Mouse (Mus musculus) heart, postnatal 0 days (tissue): ENCODE measurements at regions not wholly inside any gene's neighbourhood (a gene's known extent, or its start where the extent isn't known, plus 50 kb on each side); places are given as distances from the start of the nearest gene placed in this dataset.
A peak's percentile ranks its signal among the peaks of the same experiment; 100 is the strongest.

Experiments
- ATAC-seq: fragments of 200-750 bp; cut with Nextera tagmentation; 2 replicates; pipeline ENCODE4 v1.8.0; 2017; ENCODE audit warnings: low read depth, moderate number of reproducible peaks, moderate library complexity; ENCODE audit not compliant: insufficient read depth
- DNase-seq: peaks from one replicate; pipeline ENCODE4 v3.0.0-alpha.2; 2016; ENCODE audit warnings: low spot score
- H3K27ac ChIP-seq: fragments of 300-500 bp; sonication (generic); 2 replicates; pipeline ENCODE4 v1.5.1; 2014; ENCODE audit warnings: low read depth, mild to moderate bottlenecking
- H3K27me3 ChIP-seq: fragments of 300-500 bp; sonication (generic); 2 replicates; pipeline ENCODE4 v1.6.1; 2014; ENCODE audit warnings: low read length, mixed read lengths; ENCODE audit not compliant: control insufficient read depth, insufficient read depth
- H3K36me3 ChIP-seq: fragments of 300-500 bp; sonication (generic); replicated peaks from 2 replicates; pipeline ENCODE4 v1.6.1; 2014; ENCODE audit warnings: low read length, mixed read lengths; ENCODE audit not compliant: control insufficient read depth, insufficient read depth
- H3K4me1 ChIP-seq: fragments of 300-500 bp; sonication (generic); 2 replicates; pipeline ENCODE4 v1.6.1; 2014; ENCODE audit warnings: antibody characterized with exemption; ENCODE audit not compliant: control insufficient read depth, insufficient read depth
- H3K4me2 ChIP-seq: fragments of 300-500 bp; sonication (generic); 2 replicates; pipeline ENCODE4 v1.6.1; 2014; ENCODE audit warnings: low read depth, mild to moderate bottlenecking, low read length, moderate library complexity
- H3K4me3 ChIP-seq: fragments of 300-500 bp; sonication (generic); 2 replicates; pipeline ENCODE4 v1.5.1; 2014; ENCODE audit warnings: low read depth, low read length
- H3K9ac ChIP-seq: fragments of 300-500 bp; sonication (generic); replicated peaks from 2 replicates; pipeline ENCODE4 v1.6.1; 2014; ENCODE audit warnings: low read depth, low read length, mixed read lengths
- H3K9me3 ChIP-seq: fragments of 300-500 bp; sonication (generic); replicated peaks from 2 replicates; pipeline ENCODE4 v1.6.1; 2016; ENCODE audit warnings: low read length; ENCODE audit not compliant: control insufficient read depth
- CTCF ChIP-seq: IDR thresholded peaks from 2 replicates; pipeline ENCODE4 v1.5.1; 2016; ENCODE audit warnings: antibody characterized with exemption, control low read depth, low read depth
- EP300 ChIP-seq: IDR thresholded peaks from 2 replicates; pipeline ENCODE4 v1.6.1; 2016; ENCODE audit warnings: antibody characterized with exemption, low read depth
- WGBS: fragments of 180-500 bp; shearing (Covaris S2); extraction: QIAGEN DNeasy Blood & Tissue Kit; methylation state at CpG from one replicate; pipeline ENCODE4 v1.1.7; 2014; 5-methylcytosine and 5-hydroxymethylcytosine counted together

DNA sequence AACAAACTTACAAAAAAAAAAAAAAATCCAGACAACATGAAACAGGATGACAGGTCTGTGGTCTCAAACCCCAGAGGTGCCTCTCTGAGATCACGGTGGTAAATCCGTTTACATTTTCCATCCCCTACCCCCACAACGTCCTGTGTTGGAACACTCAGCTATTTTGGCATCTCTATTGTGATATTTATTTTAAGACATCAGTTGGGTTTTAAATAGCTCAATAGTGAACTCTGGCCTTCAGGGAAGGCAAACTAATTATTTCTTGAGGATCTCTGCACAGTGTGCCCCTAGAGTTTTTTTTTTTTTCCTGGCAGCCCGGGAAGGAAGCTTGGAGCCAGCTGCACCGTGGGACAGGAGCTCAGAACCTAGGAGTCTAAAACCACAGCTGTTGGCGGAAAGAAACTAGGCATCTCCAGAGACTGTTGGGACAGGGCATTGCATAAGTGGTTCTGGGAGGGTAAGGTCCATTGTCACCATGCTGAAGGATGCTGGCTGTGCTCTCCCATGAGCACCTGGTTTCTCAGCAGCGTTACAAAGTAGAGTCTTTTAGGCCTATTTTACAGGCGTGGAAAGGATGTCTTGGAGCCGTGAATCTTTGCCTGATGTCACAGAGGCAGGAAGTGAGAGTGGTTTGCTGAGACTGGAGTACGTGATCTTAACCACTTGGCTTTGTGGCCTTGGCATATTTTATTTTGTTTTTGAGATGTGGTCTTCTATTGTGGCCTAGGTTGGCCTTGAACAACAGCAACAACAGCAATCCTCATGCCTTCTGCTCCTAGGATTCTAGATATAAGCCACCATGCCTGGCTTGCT is 211.3 kb downstream of the Nucb2 start:
- no peak overlapping the region for H3K4me3 ChIP-seq
- H3K9me3 ChIP-seq: no peaks in the 10 kb centered on the region
- no peak for DNase-seq
- H3K27ac ChIP-seq: peak overlapping the region; percentile 49
- no peak overlapping the region for H3K4me2 ChIP-seq
- H3K4me1 ChIP-seq: 0 out of 2 replicates have a peak, but pooled peaks cover 3% of the 10 kb centered on the region
- no peak for TF ChIP-seq CTCF
- peak; percentile 81 for TF ChIP-seq EP300
- H3K9ac ChIP-seq: no peak overlapping the region
- 38% methylated on average over 10 of the region's 10 CpGs for WGBS
- peak; percentile 63 for ATAC-seq
- no peaks in the 10 kb centered on the region for H3K36me3 ChIP-seq
- H3K27me3 ChIP-seq: no peaks in the 10 kb centered on the region

DNA sequence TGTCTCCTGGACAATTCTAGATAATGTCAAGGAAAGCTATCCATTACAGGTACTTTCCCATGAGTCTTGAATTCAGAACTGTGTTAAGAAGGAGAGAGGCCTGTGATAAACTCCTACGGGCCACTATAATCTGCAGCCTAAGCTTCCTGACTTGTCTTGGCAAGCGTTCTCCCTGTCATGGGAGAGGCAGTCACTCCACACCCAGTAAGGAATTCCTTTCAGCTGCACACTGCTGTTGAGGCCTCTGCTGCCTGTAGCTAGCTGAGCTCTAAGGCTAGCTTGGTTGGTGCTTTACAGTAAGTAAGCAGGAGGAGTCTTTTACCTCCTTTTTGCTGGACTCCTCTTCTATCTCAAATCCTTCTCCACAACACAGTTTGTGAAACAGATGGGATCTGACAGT is 224.2 kb downstream of the Nucb2 start:
- 5% methylated on average over 2 of the region's 2 CpGs for WGBS
- Histone ChIP-seq H3K27me3 (no peaks in the 10 kb centered on the region), H3K36me3 (no peaks in the 10 kb centered on the region), H3K4me3 (no peak overlapping the region), H3K9me3 (no peaks in the 10 kb centered on the region), H3K4me1 (no peaks in the 10 kb centered on the region; the same call in 1 of the 2 replicates), H3K4me2 (no peak overlapping the region), H3K9ac (no peak overlapping the region), H3K27ac (0 out of 2 replicates have a peak overlapping the region, but pooled peaks have one; percentile 31)
- TF ChIP-seq EP300 (no peak), CTCF (no peak)
- ATAC-seq (peak; percentile 81), DNase-seq (peak; percentile 38)

DNA sequence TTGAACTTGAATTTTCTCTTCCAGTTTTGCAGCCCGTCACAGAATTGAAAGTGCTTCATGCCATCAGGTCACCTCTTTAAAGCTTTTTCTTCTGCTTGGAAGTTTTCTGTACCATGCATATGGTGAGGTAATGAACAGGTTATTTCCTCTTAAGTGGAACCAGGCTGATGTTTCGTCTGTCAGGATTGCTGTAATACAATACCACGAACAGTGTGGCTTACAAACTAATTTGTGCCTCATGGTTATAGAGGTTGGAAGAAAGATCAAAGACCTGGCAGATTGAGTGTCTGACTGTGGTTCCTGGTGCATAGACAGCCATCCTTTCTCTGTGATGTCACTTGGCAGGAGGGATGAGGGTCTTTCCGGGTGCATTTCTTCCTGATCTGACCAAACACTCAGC is 225.6 kb downstream of the Nucb2 start:
- Histone ChIP-seq H3K4me1 (no peaks in the 10 kb centered on the region; the same call in 1 of the 2 replicates), H3K9ac (no peak overlapping the region), H3K36me3 (no peaks in the 10 kb centered on the region), H3K27me3 (no peaks in the 10 kb centered on the region), H3K4me2 (no peak overlapping the region), H3K27ac (no peak overlapping the region), H3K9me3 (no peaks in the 10 kb centered on the region), H3K4me3 (no peak overlapping the region)
- no peak for TF ChIP-seq CTCF
- no peak for TF ChIP-seq EP300
- WGBS: 75% methylated on average over 4 of the region's 4 CpGs
- DNase-seq (no peak), ATAC-seq (no peak)

DNA sequence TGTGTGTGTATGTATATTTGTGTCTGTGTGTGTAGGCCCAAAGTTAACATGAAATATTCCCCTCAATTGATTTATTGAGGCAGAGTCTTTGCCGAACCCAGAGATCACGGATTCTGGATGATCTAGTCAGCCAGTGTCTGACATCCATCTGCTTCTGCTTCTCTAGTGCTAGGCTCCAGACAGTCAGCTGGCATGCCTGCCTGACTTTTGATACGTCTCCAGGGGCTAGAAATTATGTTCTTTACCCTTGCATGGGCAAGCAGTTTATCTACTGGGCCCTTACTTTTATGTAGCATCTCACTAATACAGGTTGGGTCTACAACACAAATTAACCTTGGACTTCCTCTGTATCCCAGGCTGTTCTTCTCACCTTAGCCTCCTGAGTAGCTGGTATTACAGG is 231.5 kb downstream of the Nucb2 start:
- H3K9me3 ChIP-seq: no peaks in the 10 kb centered on the region
- H3K4me3 ChIP-seq: no peak overlapping the region
- no peaks in the 10 kb centered on the region for H3K27me3 ChIP-seq
- DNase-seq: no peak
- no peak for ATAC-seq
- TF ChIP-seq CTCF (no peak), EP300 (no peak)
- H3K36me3 ChIP-seq: no peaks in the 10 kb centered on the region
- H3K4me2 ChIP-seq: no peak overlapping the region
- 71% methylated on average over 3 of the region's 3 CpGs for WGBS
- H3K9ac ChIP-seq: no peak overlapping the region
- no peak overlapping the region for H3K27ac ChIP-seq
- no peaks in the 10 kb centered on the region for H3K4me1 ChIP-seq

DNA sequence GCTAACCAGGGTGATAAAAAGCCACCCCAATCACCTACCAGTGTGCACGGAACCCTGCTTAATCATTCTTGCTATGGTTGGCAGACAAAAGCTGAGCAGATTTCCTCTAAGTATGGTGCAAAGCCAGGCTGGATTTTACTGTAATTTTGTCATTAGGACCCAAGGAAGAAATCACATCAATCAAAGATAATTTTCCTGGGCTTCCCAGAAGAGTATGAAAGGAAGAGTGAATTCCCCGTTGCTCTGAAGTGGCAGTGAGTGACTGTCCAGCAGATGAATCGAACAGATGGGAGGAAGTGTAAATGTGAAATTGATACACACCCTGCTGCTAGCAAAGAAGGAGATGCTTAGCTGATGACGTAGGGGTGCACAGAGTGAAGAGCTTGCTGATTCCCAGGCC is 232.2 kb downstream of the Nucb2 start:
- no peaks in the 10 kb centered on the region for H3K4me1 ChIP-seq
- ATAC-seq (no peak), DNase-seq (no peak)
- H3K4me2 ChIP-seq: no peak overlapping the region
- H3K27ac ChIP-seq: no peak overlapping the region
- no peaks in the 10 kb centered on the region for H3K9me3 ChIP-seq
- no peak for TF ChIP-seq EP300
- TF ChIP-seq CTCF: no peak
- H3K36me3 ChIP-seq: no peaks in the 10 kb centered on the region
- H3K9ac ChIP-seq: no peak overlapping the region
- WGBS: 57% methylated on average over 4 of the region's 4 CpGs
- no peaks in the 10 kb centered on the region for H3K27me3 ChIP-seq
- H3K4me3 ChIP-seq: no peak overlapping the region

DNA sequence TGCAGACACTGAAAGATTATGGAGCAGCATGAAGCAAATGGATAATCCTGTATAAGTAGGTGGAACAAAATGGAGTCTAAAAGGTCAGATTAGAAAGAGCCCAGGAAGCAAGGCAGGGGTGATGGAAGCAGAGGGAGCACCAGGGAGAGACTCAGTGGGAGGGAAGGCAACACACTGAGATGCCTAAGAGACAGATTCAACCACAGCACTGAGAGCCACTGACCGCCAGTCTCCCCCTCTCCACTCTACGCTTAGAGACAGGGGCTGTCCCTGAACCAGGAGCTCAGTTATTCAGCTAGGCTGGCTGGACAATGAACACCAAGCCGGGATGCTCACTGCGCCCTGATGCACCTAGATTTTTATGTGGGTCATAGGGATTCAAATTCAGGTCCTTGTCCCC is 233.8 kb downstream of the Nucb2 start:
- DNase-seq (no peak), ATAC-seq (no peak)
- H3K4me3 ChIP-seq: no peak overlapping the region
- TF ChIP-seq CTCF (no peak), EP300 (no peak)
- no peaks in the 10 kb centered on the region for H3K27me3 ChIP-seq
- H3K4me1 ChIP-seq: no peaks in the 10 kb centered on the region
- no peaks in the 10 kb centered on the region for H3K36me3 ChIP-seq
- WGBS: 83% methylated on average over 4 of the region's 4 CpGs
- no peak overlapping the region for H3K4me2 ChIP-seq
- no peaks in the 10 kb centered on the region for H3K9me3 ChIP-seq
- no peak overlapping the region for H3K27ac ChIP-seq
- no peak overlapping the region for H3K9ac ChIP-seq
